Mouse (Mus musculus) embryonic fibroblast, embryonic 13.5 days (primary cell): ENCODE data around the gene 1700024P04Rik.

Experiments used
- CTCF ChIP-seq: IDR thresholded peaks from 2 replicates; pipeline ENCODE4 v1.5.1; 2011; ENCODE audit warnings: mild to moderate bottlenecking, control low read depth, low read length, moderate library complexity, borderline replicate concordance; ENCODE audit not compliant: insufficient read depth
- POLR2A ChIP-seq: IDR thresholded peaks from 2 replicates; pipeline ENCODE4 v1.6.1; 2011; ENCODE audit warnings: low read depth, mild to moderate bottlenecking, control low read depth, low read length, moderate library complexity

GRCm38 (mm10) chr13:98941829-98942343 is 42.5 kb downstream of the 1700024P04Rik start:
- TF ChIP-seq CTCF (no peak), POLR2A (no peak)
